Mouse (Mus musculus) hindbrain, embryonic 14.5 days (tissue): ENCODE results near the gene Txnrd3. TPM values are rescaled to one million over a fixed set of nuclear protein-coding genes. Genes with fewer than 3 reads are reported as not detected.

Source experiments
- ATAC-seq: fragments of 200-750 bp; cut with Nextera tagmentation; 2 replicates; pipeline ENCODE4 v1.8.0; 2017; ENCODE audit warnings: moderate number of reproducible peaks, mild to moderate bottlenecking, moderate TSS enrichment, moderate library complexity; ENCODE audit not compliant: low FRiP score
- DNase-seq: peaks from one replicate; pipeline ENCODE4 v3.0.0-alpha.2; 2015; ENCODE audit warnings: low spot score
- H3K27ac ChIP-seq: fragments of 300-500 bp; sonication (generic); 2 replicates; pipeline ENCODE4 v1.5.1; 2014; ENCODE audit warnings: mild to moderate bottlenecking, moderate library complexity
- H3K27me3 ChIP-seq: fragments of 300-500 bp; sonication (generic); 2 replicates; pipeline ENCODE4 v1.6.1; 2014; ENCODE audit warnings: mild to moderate bottlenecking, low read length, mixed read lengths; ENCODE audit not compliant: control insufficient read depth, insufficient read depth
- H3K36me3 ChIP-seq: fragments of 300-500 bp; sonication (generic); replicated peaks from 2 replicates; pipeline ENCODE4 v1.6.1; 2014; ENCODE audit not compliant: control insufficient read depth, insufficient read depth
- H3K4me1 ChIP-seq: fragments of 300-500 bp; sonication (generic); replicated peaks from 2 replicates; pipeline ENCODE4 v1.6.1; 2014; ENCODE audit warnings: antibody characterized with exemption, low read length, mixed read lengths; ENCODE audit not compliant: control insufficient read depth, insufficient read depth
- H3K4me2 ChIP-seq: fragments of 300-500 bp; sonication (generic); replicated peaks from 2 replicates; pipeline ENCODE4 v1.6.1; 2014; ENCODE audit warnings: mild to moderate bottlenecking, moderate library complexity
- H3K4me3 ChIP-seq: fragments of 300-500 bp; sonication (generic); replicated peaks from 2 replicates; pipeline ENCODE4 v1.5.1; 2014; ENCODE audit warnings: mild to moderate bottlenecking, low read length
- H3K9ac ChIP-seq: fragments of 300-500 bp; sonication (generic); 2 replicates; pipeline ENCODE4 v1.6.1; 2014
- H3K9me3 ChIP-seq: fragments of 300-500 bp; sonication (generic); 2 replicates; pipeline ENCODE4 v1.6.1; 2016; ENCODE audit warnings: low read length; ENCODE audit not compliant: control insufficient read depth
- WGBS: fragments of 180-500 bp; shearing (Covaris S2); extraction: QIAGEN DNeasy Blood & Tissue Kit; methylation state at CpG from one replicate; pipeline ENCODE4 v1.1.7; 2014; 5-methylcytosine and 5-hydroxymethylcytosine counted together
- polyA plus RNA-seq: library from polyadenylated mRNA; unstranded; fragments of >200 nt; fragmentation: Nextera tagmentation; extraction: Ambion mirVana; gene quantifications from 2 replicates; pipeline ENCODE4 v1.2.1, GENCODE M21; 2014

The Txnrd3 gene
- polyA plus RNA-seq, 1 experiment from 2014 or later: 16.0 TPM

- no peaks in the 10 kb centered on the region for H3K9me3 ChIP-seq
- DNase-seq: no peak
- peaks cover 26% of the 10 kb centered on the region for H3K4me1 ChIP-seq
- no peak overlapping the region for H3K4me3 ChIP-seq
- no peak overlapping the region for H3K4me2 ChIP-seq
- no peaks in the 10 kb centered on the region for H3K36me3 ChIP-seq
- ATAC-seq: no peak
- WGBS: 66% methylated on average over 7 of the region's 7 CpGs
- H3K27me3 ChIP-seq: no peaks in the 10 kb centered on the region
- H3K9ac ChIP-seq: 0 out of 2 replicates have a peak overlapping the region, but pooled peaks have one; percentile 49
- H3K27ac ChIP-seq: peak overlapping the region; percentile 93
Observed at GRCm38 (mm10) chr6:89614596-89615372, 29.0 kb upstream of the Txnrd3 start.

- DNase-seq: no peak
- peak overlapping the region; percentile 93; the same call in 1 of the 2 replicates for H3K27ac ChIP-seq
- H3K36me3 ChIP-seq: no peaks in the 10 kb centered on the region
- no peak overlapping the region for H3K4me3 ChIP-seq
- no peaks in the 10 kb centered on the region for H3K9me3 ChIP-seq
- H3K9ac ChIP-seq: no peak overlapping the region
- no peak overlapping the region for H3K4me2 ChIP-seq
- no peak for ATAC-seq
- no peaks in the 10 kb centered on the region for H3K27me3 ChIP-seq
- 21% methylated on average over 7 of the region's 7 CpGs for WGBS
- peaks cover 26% of the 10 kb centered on the region for H3K4me1 ChIP-seq
Observed at GRCm38 (mm10) chr6:89615373-89615755, 28.4 kb upstream of the Txnrd3 start.

- no peaks in the 10 kb centered on the region for H3K27me3 ChIP-seq
- 84% methylated on average over 3 of the region's 3 CpGs for WGBS
- no peaks in the 10 kb centered on the region for H3K4me1 ChIP-seq
- ATAC-seq: no peak
- no peak overlapping the region for H3K4me3 ChIP-seq
- no peaks in the 10 kb centered on the region for H3K9me3 ChIP-seq
- H3K27ac ChIP-seq: no peak overlapping the region
- no peak for DNase-seq
- no peak overlapping the region for H3K4me2 ChIP-seq
- no peaks in the 10 kb centered on the region for H3K36me3 ChIP-seq
- H3K9ac ChIP-seq: no peak overlapping the region
Observed at GRCm38 (mm10) chr6:89622647-89623046, 21.1 kb upstream of the Txnrd3 start.

- H3K4me2 ChIP-seq: no peak overlapping the region
- no peaks in the 10 kb centered on the region for H3K9me3 ChIP-seq
- H3K4me1 ChIP-seq: no peaks in the 10 kb centered on the region
- no peaks in the 10 kb centered on the region for H3K36me3 ChIP-seq
- no peak overlapping the region for H3K27ac ChIP-seq
- DNase-seq: no peak
- H3K9ac ChIP-seq: no peak overlapping the region
- 69% methylated on average over 8 of the region's 8 CpGs for WGBS
- ATAC-seq: no peak
- H3K4me3 ChIP-seq: no peak overlapping the region
- H3K27me3 ChIP-seq: no peaks in the 10 kb centered on the region
Observed at GRCm38 (mm10) chr6:89628045-89628785, 15.6 kb upstream of the Txnrd3 start.

GRCm38 (mm10) chr6:89631809-89632562 lies 11.8 kb upstream of the Txnrd3 start:
- 12% methylated on average over 10 of the region's 10 CpGs for WGBS

GRCm38 (mm10) chr6:89633115-89633514 lies 10.7 kb upstream of the Txnrd3 start:
- no peak for ATAC-seq
- Histone ChIP-seq H3K4me1 (0 out of 2 replicates have a peak, but pooled peaks cover 3% of the 10 kb centered on the region), H3K27me3 (no peaks in the 10 kb centered on the region), H3K4me3 (no peak overlapping the region), H3K9me3 (no peaks in the 10 kb centered on the region), H3K27ac (peak overlapping the region; percentile 23; the same call in 1 of the 2 replicates), H3K9ac (no peak overlapping the region), H3K4me2 (no peak overlapping the region), H3K36me3 (no peaks in the 10 kb centered on the region)
- no peak for DNase-seq
- WGBS: 34% methylated on average over 7 of the region's 7 CpGs

More at GRCm38 (mm10) chr6:89631809-89632562, 11.8 kb upstream of the Txnrd3 start:
- 0 out of 2 replicates have a peak, but pooled peaks cover 3% of the 10 kb centered on the region for H3K4me1 ChIP-seq
- H3K9me3 ChIP-seq: no peaks in the 10 kb centered on the region
- no peak overlapping the region for H3K4me2 ChIP-seq
- H3K9ac ChIP-seq: no peak overlapping the region
- H3K27ac ChIP-seq: no peak overlapping the region
- peak; percentile 92 for DNase-seq
- no peaks in the 10 kb centered on the region for H3K36me3 ChIP-seq
- H3K27me3 ChIP-seq: no peaks in the 10 kb centered on the region
- ATAC-seq: peak; percentile 78
- H3K4me3 ChIP-seq: no peak overlapping the region

- Histone ChIP-seq H3K36me3 (no peaks in the 10 kb centered on the region), H3K9ac (no peak overlapping the region), H3K27me3 (no peaks in the 10 kb centered on the region), H3K4me3 (no peak overlapping the region), H3K4me2 (no peak overlapping the region), H3K4me1 (0 out of 2 replicates have a peak, but pooled peaks cover 3% of the 10 kb centered on the region), H3K9me3 (no peaks in the 10 kb centered on the region), H3K27ac (no peak overlapping the region)
- 50% methylated on average over 8 of the region's 8 CpGs for WGBS
- DNase-seq (no peak), ATAC-seq (no peak)
Observed at GRCm38 (mm10) chr6:89634400-89634799, 9.4 kb upstream of the Txnrd3 start.

- no peak overlapping the region for H3K9ac ChIP-seq
- H3K9me3 ChIP-seq: no peaks in the 10 kb centered on the region
- H3K27me3 ChIP-seq: no peaks in the 10 kb centered on the region
- H3K4me1 ChIP-seq: 0 out of 2 replicates have a peak, but pooled peaks cover 3% of the 10 kb centered on the region
- 85% methylated on average over 4 of the region's 4 CpGs for WGBS
- H3K4me2 ChIP-seq: no peak overlapping the region
- no peak overlapping the region for H3K27ac ChIP-seq
- H3K36me3 ChIP-seq: no peaks in the 10 kb centered on the region
- no peak for ATAC-seq
- no peak overlapping the region for H3K4me3 ChIP-seq
- no peak for DNase-seq
Observed at GRCm38 (mm10) chr6:89637977-89638376, 5.8 kb upstream of the Txnrd3 start.

GRCm38 (mm10) chr6:89639025-89639424 lies 4.8 kb upstream of the Txnrd3 start:
- H3K9ac ChIP-seq: no peak overlapping the region
- 43% methylated on average over 2 of the region's 2 CpGs for WGBS
- no peak for ATAC-seq
- H3K36me3 ChIP-seq: no peaks in the 10 kb centered on the region
- no peak overlapping the region for H3K4me3 ChIP-seq
- no peaks in the 10 kb centered on the region for H3K27me3 ChIP-seq
- no peak overlapping the region for H3K27ac ChIP-seq
- H3K4me1 ChIP-seq: 0 out of 2 replicates have a peak, but pooled peaks cover 3% of the 10 kb centered on the region
- DNase-seq: no peak
- H3K9me3 ChIP-seq: no peaks in the 10 kb centered on the region
- H3K4me2 ChIP-seq: no peak overlapping the region
